Mouse (Mus musculus) 3T3-L1 (cell line): ENCODE measurements at regions not wholly inside any gene's neighbourhood (a gene's known extent, or its start where the extent isn't known, plus 50 kb on each side); places are given as distances from the start of the nearest gene placed in this dataset.

Experiments used
- DNase-seq: peaks from one replicate; pipeline ENCODE4 v3.0.0-alpha.2; 2015; ENCODE audit warnings: low read depth, low spot score

DNA sequence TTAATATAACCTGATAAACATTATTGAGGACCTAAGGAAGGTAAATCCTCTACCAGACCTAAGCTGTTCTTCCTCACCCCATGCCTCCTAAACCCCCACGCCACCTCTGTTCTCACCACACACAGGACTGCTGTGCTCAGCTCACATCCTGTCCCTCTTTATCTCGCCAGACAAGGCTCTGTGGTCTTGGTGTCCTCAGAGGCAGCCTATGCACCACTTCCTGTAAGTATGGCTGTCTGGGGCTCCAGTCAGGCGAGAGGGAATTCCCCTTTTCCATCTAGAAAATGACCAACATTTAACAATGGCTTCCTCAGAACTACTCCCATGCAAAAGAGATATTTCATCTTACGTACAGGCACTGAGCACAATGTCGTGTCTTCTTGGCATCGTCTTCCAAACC is 86.2 kb upstream of the Dhrs4 start:
- DNase-seq: peak; percentile 1

DNA sequence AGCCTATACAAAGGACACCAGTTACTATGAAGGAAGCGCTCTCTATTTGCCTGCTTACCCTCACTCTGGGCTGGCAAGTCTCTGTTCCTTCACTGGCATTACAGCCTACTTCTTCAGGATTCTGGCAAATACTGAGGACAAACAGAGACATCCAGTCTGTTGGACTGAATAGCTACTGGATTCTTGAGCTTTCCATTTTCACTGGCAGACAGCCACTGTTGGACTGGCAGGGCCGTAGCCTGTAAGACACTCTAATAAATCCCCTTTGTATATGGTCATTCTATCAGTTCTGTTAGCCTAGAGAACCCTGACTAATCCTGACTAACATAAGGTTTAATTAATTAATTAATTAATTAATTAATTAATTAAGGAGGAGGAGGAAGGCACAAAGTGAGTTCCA is 72.4 kb upstream of the Dhrs4 start:
- no peak for DNase-seq
